Mouse (Mus musculus) megakaryocyte, adult 5-6 weeks (primary cell): ENCODE results near the gene Slit1. TPM values are rescaled to one million over a fixed set of nuclear protein-coding genes. Genes with fewer than 3 reads are reported as not detected.

Source experiments
- ATAC-seq: 2 replicates; pipeline ENCODE4 v1.8.0; 2016; ENCODE audit warnings: mild to moderate bottlenecking, inconsistent platforms; ENCODE audit not compliant: poor library complexity, severe bottlenecking
- total RNA-seq, 2 experiments: library from RNA; stranded (forward) in 1 of 2; stranded (reverse) in 1 of 2; fragments of 153-499, 151-499 nt in 1 of 2; fragments of 221-1000, 200-1000 nt in 1 of 2; gene quantifications; 2 replicates each; pipeline versions ENCODE4 v1.2.3 to v1.2.4; 2015 to 2017

The Slit1 gene
- total RNA-seq, 2 experiments from 2014 or later: 0.29 TPM; not detected in 1

GRCm38 (mm10) chr19:41724831-41725470, 18.5 kb downstream of the Slit1 start:
- no peak for ATAC-seq

GRCm38 (mm10) chr19:41723337-41723736, 20.1 kb downstream of the Slit1 start:
- ATAC-seq: no peak

- no peak for ATAC-seq
Measured at GRCm38 (mm10) chr19:41719436-41719835, 24.0 kb downstream of the Slit1 start.

DNA sequence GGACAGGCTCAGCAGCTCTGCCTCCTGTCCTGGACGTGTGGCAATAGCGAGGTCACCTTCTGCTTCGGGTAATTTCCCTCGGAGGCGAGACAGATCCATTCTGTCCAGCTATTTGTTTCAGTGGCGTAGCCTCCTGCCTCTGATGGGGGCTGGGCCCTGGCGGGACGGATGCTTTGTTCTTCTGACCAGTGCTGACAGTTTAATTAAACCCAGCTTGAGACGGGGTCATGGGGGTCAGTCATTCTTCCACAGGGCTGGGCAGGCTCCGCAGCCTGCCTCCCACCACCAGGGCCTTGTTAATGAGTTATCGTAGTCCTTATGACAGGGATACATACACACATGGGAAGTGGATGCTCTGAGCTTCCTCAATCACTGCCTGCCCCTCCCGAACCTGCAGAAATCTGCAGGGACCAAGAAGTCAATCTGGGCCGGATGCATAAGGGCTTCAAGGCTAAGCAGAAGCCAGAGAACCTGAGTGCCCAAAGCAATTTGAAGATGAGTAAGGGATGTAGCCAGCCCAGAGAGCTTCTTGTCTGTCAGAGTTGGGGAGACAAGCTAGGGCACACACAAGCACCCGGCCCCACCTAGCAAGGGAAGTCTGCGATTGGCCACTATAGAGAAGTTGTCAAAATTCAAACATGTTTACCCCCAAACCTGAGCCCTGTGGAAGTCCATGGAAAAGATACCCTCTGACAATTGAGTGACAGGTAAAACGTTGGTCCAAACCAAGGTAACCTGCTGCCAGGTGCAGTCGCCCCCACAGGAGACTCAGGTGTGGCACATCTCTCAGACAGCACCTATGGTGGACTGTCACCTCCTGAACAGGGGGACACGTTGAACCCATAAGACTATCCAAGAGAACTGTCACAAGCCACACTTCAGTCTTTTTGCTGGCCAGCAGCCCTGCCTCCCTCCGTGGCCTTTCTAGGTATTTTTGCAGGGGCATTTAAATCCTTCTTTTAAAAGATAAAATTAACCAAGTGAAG, 26.9 kb downstream of the Slit1 start:
- no peak for ATAC-seq

- no peak for ATAC-seq
Measured at GRCm38 (mm10) chr19:41714431-41714917, 29.0 kb downstream of the Slit1 start.

- no peak for ATAC-seq
Measured at GRCm38 (mm10) chr19:41712829-41713228, 30.6 kb downstream of the Slit1 start.

DNA sequence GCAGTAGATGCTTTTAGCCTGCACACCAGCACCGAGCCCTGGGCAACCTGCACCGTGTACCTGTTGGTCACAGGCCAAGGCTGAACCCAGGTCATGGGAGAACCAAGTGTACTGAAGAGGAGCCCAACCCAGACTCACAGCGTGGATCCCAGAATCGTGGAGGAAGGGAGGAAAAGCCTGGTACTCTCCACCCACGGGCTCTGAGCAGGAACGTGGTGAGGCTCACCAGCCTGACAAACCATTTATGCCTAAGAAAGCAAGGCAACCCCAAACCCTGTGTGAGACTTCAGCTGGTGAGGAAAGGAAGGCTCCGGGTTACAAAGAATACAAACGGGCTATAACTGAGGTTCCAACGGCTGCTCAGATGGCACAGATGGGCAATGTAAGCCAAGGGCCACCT, 31.8 kb downstream of the Slit1 start:
- no peak for ATAC-seq

DNA sequence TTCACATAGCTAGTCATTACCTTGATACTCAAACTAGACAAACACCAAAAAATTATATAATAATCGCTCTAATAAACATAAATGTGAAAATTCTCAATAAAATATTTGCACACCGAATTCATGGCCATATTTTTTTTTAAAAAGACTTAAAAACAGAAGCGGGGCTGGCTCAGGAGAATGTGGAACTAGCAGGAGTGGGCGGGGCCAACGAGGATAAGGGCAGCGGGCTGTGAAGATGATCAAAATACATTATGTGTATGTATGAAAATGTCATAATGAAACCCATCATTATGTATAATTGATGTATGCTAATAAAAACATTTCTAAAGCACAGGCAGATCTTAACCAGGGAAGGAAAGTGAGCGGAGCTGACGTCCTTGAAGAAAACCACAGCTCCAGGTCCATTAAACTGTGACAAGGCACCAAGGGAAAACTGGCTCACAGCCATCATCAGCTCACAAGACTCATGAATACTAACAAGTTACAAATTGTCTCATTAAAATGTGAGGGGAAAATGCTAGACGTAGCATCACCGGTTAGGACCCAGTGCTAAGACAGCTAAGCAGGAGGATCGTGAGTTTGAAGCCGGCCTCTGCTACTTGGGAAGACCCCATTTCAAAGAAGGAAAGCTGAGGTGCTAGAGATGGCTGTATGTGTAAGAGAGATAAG, 33.8 kb downstream of the Slit1 start:
- ATAC-seq: no peak

GRCm38 (mm10) chr19:41707850-41708249, 35.6 kb downstream of the Slit1 start:
- ATAC-seq: no peak

DNA sequence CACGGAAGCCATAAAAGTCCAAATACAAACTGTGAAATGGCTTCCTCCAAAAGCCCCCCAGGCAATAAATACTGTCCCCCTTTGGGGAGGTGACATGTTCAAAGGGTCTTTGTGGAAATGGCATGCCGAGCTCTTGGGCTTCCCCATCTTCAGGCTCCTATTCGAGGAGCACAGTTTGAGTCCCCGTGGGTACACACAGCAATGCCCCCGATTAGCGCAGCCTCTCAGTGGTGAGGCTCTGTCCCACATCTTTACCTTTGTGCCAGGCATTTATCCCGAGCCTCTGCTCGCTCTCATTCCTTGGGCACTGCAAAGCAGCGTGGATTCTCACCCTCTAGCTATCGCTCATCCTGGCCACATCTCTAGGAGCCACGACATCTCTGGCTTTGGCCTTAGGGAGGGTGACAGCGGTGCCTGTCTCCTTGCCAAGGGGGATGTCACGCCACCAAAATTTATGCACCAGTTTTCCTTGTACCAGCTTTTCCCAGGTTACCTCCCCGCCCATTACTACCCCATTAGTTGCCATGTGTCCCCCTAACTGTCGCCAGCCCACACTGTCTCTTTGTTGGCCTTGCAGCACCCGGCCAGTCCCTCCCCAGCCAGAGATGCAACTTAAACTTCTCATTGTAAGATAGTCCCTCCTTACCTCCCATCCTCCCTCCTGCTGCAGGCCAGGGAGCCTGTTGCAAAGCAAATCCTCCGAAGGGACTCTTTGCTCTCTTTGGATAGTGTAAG, 37.2 kb downstream of the Slit1 start:
- ATAC-seq: no peak

- no peak for ATAC-seq
Measured at GRCm38 (mm10) chr19:41705416-41705815, 38.0 kb downstream of the Slit1 start.

DNA sequence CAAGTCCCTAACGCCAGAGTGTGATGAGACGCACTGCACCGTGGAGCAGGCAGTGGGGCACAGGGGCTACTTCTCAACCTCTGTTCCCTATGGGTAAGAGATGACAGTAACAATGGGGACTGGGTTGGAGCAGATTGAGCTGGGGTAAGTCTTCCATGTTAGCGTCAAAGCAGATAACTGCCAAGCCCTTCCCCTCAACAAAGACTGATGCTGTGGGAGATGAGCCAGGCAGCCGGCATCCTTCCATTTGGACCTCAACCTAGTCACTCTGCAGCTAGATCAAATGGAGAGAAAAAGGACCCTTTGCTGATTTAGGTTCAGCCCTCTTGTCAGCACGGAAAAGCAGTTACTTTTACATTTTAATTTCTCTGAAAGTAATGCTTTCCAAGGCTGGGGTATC, 40.8 kb downstream of the Slit1 start:
- no peak for ATAC-seq

DNA sequence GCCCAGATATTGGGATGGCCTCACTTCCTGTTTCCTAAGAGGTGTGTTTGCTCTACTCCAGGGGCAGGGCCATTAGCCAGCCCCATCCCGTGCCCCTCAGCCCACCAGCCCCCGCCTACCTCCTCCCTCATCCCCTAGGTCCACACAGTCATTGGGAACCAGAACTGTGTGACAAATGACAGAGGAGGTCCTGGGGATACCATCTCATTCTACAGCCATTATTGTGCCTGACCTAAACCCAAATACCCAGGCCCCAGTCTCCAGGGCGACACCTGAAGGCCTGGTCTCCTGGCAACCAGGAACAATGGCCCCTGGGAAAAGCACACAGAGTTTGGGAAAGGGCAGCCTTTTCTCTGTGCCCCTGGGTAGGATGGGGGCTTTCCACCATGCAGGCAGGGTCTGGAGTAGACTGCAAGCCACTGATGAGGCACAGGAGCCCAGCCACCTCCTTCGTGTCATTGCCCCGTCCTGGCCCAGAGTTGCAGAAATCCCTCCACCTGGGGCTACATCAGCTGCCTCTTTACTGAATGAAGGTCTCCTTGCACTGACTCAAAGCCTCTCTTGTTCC, 44.5 kb downstream of the Slit1 start:
- no peak for ATAC-seq

- ATAC-seq: no peak
Measured at GRCm38 (mm10) chr19:41697807-41698515, 45.5 kb downstream of the Slit1 start.

GRCm38 (mm10) chr19:41697111-41697806, 46.2 kb downstream of the Slit1 start:
- ATAC-seq: no peak

DNA sequence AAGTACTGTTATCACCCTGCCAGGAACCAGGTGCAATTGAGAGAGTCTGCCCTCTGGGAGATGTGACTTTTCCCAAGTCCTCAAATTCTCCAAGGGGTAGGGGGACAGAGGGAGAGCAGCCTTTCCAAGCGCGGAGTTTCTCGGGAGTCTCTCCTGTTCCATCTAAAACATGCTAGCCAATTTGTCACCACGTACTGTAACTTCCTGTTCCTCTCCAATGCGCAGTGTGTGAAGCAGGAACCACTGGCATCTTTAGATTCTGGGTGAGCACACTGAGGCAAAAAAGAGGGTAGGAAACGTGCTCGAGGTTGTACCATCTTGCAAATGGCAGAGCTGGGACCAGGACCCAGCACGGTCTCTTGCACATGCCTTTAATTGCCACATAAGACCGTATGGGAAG, 47.0 kb downstream of the Slit1 start:
- ATAC-seq: no peak

DNA sequence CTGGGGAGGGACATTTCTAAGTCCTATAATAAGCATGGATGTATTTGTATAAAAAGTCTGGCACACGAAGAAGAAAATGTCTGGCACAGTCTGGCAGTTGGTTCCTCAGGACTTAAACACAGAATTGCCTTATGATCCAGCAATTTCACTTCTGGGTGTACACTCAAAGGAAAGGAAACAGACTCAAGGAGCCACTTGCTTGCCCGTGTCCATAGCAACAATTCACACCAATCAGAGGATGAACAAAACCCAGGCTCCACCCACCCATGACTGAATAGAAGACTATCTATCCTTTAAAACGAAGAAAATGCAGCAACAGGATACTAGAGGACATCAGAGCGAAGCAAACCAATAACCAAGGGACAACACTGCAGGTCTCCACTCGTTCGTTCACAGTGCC, 48.4 kb downstream of the Slit1 start:
- ATAC-seq: no peak

DNA sequence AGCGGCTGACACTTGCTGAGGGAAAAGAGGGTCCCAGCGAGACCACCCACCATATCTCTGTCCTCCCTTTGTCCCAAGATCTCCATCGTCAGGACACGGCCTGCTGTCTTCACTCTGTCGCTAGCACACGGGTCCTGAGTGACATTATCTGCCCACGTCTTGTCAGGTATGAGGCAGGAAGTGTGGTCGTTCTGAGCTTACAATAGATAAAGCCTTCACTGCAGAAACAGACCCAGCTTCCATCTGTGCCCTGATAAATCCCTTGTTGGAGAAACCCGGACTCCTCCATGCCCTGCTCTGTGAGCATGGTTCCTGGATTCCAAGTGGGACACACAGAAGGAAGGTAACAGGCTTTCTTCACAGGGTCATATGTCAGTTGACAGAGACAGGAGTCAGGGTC, 48.9 kb downstream of the Slit1 start:
- ATAC-seq: no peak

- no peak for ATAC-seq
Measured at GRCm38 (mm10) chr19:41693727-41694126, 49.7 kb downstream of the Slit1 start.
